Mouse (Mus musculus) c-Kit-positive CD71-positive TER-119-negative erythroid progenitor cells, embryonic 14.5 days (primary cell): Measurements from ENCODE around the gene Gcsam.

Experiments used
- DNase-seq: peaks from one replicate; pipeline ENCODE4 v3.0.0-alpha.2; 2013; ENCODE audit warnings: low read depth

Gcsam gene

GRCm38 (mm10) chr16:45651497-45651896, 41.3 kb downstream of the Gcsam start:
- no peak for DNase-seq

GRCm38 (mm10) chr16:45653009-45653933, 43.1 kb downstream of the Gcsam start:
- no peak for DNase-seq

GRCm38 (mm10) chr16:45653934-45654332, 43.8 kb downstream of the Gcsam start, which contains the start of gene BC016579:
BC016579 (minus strand) TSS chr16:45654068.
- DNase-seq, result peak; percentile 10

- no peak for DNase-seq
Observed at GRCm38 (mm10) chr16:45654465-45654864, 44.3 kb downstream of the Gcsam start.

- DNase-seq, result no peak
Observed at GRCm38 (mm10) chr16:45657574-45658159, 47.5 kb downstream of the Gcsam start.

GRCm38 (mm10) chr16:45658248-45658647, 48.1 kb downstream of the Gcsam start:
- DNase-seq, result no peak

- DNase-seq, result no peak
Observed at GRCm38 (mm10) chr16:45659596-45659995, 49.4 kb downstream of the Gcsam start.

- DNase-seq, result no peak
Observed at GRCm38 (mm10) chr16:45662381-45662780, 52.2 kb downstream of the Gcsam start.

GRCm38 (mm10) chr16:45666136-45666535, 56.0 kb downstream of the Gcsam start:
- no peak for DNase-seq

- DNase-seq, result no peak
Observed at GRCm38 (mm10) chr16:45668178-45668577, 58.0 kb downstream of the Gcsam start.

- no peak for DNase-seq
Observed at GRCm38 (mm10) chr16:45670005-45670404, 59.8 kb downstream of the Gcsam start.
